Mouse (Mus musculus) G1E (cell line): ENCODE measurements at regions not wholly inside any gene's neighbourhood (a gene's known extent, or its start where the extent isn't known, plus 50 kb on each side); places are given as distances from the start of the nearest gene placed in this dataset.

ENCODE experiments used
- CTCF ChIP-seq: IDR thresholded peaks from 2 replicates; pipeline ENCODE4 v1.5.1; 2012; ENCODE audit warnings: low read depth, low read length, inconsistent platforms, mixed read lengths
- TAL1 ChIP-seq: conservative IDR thresholded peaks from 2 replicates; pipeline ENCODE4 v1.6.1; 2012; ENCODE audit warnings: low read depth, low read length, inconsistent platforms, mixed read lengths

DNA sequence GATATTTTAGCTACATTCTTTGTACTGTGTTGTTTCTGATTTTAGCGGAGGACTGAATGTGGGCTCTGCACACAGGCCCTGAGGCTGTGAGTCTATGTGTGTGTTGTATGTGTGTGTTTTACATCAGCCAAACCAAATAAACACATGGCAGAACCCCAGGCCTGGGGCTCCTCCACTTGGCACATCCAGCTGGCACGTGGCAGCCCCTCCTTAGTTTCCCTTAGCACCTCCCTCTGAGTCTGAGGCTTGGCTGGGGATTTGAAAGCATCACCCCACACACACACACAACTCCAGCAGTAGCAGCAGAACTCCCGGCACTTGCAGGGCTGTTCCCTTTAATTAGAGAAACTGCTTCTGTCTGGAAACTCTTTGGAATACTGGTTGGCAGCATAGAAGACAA is 515.1 kb downstream of the Insc start:
- no peak for TF ChIP-seq CTCF
- no peak for TF ChIP-seq TAL1
